Mouse (Mus musculus) 3134 (cell line): Measurements from ENCODE around the gene Prdx1.
"Not testable (repeated sequence)": the region's sequence is repeated elsewhere in the genome, so short reads cannot be mapped to it uniquely, and the experiment has no call there.

Experiments used
- DNase-seq: peaks from one replicate; pipeline ENCODE4 v3.0.0-alpha.2; 2011; ENCODE audit warnings: low spot score; ENCODE audit not compliant: insufficient read length; ENCODE audit errors: extremely low read depth

Prdx1 gene

DNA sequence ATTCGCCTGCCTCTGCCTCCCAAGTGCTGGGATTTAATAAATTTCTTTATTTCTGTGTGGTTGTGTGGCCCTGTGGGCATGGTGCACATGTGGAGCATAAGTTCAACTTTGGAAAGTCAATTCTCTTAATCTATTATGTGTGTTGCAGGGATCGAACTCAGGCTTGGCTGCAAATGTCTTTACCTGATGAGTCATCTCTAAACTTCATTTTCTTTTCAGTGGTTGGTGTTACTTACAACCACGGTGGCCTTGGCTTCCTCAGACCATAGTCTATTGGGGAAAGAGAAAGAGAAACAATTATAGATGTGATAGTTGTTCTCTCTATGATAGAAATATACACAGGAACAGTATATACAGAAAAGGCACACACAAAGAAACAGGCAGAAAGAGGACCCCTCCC lies 9.3 kb upstream of the Prdx1 start:
- DNase-seq, result no peak

DNA sequence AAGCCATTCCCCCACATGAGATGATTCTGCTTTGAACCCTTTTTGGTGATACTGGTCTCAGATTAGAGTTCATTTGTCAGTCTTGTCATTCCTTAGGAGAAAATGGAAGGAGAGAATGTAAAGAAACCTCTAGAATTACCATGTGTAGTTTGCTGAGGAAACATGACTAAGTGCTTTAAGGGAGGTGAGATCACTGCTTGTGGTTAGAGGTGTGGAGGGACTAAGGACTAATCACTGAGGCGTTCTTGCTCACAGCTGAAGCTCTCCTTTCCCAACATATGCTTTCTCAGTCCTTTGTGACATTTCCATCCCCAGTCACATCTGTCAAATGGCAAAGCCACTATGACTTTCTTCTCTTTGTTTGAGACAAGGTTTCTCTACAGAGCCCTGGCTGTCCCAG lies 7.5 kb upstream of the Prdx1 start:
- no peak for DNase-seq

DNA sequence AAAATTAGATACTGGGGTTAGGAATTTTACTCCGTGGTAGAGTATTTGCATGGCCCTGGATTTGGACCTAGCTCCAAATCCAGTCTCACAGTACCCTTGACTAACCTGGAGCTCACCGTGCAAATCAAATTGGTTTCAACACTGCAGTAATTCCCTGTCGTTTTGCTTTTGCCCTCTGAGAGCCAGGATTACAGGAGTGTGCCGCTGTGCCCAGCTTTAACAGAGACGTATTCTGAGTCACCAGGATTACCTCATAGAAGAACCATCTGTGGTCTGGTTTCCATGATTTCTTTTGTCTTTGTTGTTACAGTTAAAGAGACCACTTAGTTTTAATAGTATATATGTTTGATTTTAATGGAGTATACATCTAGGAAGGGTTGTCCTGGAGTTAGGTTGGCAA lies 6.2 kb upstream of the Prdx1 start:
- DNase-seq, result peak; percentile 48

DNA sequence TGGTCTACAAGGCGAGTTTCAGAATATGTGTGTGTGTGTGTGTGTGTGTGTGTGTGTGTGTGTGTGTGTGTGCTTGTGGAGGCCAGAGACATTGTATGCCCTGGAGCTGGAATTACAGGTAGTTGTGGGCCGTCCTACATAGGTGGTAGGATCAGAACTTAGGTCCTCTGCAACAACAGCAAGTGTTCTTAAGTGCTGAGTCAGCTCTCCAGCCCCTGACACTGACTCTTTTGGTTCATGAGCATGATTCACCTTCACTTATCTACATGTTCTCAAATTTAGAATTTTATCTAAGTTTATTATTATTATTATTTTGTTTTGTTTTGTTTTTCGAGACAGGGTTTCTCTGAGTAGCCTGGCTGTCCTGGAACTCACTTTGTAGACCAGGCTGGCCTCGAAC lies 4.8 kb upstream of the Prdx1 start:
- DNase-seq, result not testable (repeated sequence)

DNA sequence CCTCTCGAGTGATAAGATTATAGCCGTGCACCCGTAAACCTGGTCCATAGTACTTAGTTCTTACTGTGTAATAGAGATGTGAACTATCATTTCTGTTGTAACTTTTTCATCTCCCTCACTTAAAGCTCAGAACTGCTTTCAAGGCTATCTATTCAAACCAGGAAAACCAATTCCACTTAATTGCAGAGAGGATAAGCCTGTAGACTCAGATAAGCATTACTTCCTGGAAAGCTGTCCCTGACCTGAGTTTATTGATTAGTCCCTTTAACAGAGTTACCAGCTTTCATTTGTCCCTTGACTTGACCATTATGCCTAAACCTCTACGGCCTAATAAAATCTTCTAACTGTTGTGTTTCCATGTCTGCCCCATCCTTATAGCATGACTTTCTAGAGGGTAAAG lies 1.4 kb upstream of the Prdx1 start:
- DNase-seq, result no peak

DNA sequence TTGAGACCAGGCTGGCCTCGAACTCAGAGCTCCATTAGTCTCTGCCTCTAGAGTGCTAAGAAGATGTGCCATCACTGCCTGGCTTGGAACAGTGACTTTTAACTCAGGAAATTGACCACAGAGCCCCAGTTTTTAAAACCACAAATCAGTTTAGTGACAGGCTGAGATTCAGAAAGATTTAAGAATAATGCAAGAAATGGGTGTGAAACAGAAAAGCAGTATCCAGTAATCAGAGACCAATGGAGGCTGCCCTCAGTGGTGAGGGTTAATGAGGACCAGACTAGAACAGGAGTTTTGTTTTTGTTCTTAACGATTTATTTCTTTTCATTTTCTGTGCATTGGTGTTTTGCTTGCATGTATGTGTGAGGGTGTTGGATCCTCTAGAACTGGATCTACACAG lies 679 bp upstream of the Prdx1 start:
- no peak for DNase-seq

DNA sequence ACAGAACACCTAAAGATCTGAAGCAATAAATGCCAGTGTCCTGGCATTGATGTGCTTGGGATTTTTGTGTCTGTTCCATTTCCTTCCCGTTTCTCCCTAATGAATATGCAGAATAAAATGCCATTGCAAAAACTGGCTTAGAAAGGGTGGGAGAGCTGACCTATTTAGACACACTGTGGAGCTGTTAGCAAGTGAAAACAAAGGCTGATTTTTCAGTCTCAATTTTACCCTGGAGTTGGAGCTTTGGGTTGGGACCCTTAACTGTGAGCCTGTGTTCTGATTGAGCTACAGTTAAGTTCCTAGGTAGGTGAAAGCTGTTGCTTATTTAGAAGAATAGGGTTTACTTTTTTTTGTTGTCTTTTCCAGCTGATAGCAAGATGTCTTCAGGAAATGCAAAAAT lies 1.7 kb downstream of the Prdx1 start:
- DNase-seq, result no peak

DNA sequence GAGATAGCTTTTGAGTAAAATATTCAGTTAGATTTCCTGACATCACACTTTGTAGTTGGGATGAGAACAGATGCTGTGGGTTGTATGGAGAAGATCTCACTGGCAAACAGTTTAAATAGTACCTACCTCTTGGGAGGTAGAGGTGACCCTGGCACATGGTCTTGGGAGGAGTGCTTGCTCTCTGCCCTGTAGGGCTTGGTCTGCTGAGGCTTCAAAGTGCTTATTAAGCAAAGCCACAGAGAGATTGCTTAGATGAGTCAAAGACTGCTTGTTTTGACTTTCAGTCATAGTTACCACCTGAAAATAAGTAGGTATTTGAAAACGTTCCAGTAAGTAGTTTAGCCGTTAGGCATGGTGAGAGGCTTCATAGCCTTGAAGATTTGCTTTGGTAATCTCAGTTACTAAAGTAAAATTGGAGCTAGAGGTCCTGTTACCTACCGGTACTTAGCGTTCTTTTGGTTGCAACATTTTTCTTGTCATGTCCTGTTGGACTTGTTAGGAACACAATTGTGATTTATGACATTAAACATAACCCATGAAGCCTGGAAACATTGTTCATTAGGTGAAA lies 4.0 kb downstream of the Prdx1 start:
- DNase-seq, result no peak

DNA sequence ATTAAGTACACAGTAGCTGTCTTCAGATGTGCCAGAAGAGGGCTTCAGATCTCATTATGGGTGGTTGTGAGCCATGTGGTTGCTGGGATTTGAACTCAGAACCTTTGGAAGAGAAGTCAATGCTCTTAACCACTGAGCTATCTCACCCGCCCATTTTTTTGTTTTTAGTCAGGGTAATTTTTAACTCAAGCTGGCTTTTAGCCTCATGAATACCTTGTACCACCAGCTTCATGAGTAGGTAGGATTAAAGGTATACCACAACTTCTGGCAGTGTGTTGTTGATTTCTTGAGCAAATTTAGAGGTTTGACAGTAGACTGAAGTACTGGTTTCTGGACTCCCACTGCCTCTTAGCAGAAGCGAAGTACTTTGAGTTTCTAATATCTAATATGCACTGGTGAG lies 6.8 kb downstream of the Prdx1 start:
- no peak for DNase-seq

DNA sequence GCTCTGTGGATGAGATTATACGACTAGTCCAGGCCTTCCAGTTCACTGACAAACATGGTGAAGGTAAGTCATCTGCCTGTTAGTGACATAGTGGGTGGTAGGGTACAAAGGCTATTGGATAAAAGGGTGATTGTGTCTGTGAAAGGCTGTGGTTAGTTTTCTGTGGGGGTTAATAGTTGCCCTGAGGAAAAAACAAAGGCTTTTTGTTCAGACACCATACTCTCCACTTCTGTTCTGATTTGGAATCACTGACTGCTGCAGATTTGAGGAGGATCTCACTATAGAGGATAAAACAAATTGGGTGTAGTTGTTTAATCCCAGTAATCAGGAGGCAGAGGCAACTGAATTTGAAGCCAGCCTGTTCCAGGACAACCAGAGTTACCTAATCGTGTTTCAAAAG lies 8.4 kb downstream of the Prdx1 start:
- no peak for DNase-seq

DNA sequence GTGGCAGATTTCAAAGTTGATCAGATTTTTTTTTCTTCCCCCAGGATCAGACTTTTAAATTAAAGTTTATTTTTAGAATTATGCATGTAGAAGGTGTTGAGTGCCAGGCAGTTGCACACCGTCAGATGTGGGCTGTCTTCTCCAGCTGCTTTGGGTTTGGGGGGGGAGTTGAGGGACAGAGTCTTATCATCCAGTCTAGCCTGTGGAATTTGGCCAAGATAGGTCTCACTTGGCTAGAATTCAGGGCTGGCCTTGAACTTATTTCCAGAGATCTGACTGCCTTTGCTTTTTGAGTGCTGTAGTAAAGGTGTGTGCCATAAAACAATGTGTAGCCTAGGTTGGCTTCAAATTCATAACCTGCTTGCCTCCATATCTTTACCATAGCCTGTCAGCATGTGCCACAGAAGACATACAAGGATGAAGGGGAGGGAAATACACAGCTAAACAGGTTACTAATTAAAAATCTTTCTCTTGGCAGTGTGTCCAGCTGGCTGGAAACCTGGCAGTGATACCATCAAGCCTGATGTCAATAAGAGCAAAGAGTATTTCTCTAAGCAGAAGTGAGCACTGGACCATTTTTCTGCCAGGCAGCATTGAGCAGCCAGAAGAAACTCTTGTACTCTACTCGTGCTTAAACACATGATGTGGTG lies 13.5 kb downstream of the Prdx1 start:
- DNase-seq, result no peak

DNA sequence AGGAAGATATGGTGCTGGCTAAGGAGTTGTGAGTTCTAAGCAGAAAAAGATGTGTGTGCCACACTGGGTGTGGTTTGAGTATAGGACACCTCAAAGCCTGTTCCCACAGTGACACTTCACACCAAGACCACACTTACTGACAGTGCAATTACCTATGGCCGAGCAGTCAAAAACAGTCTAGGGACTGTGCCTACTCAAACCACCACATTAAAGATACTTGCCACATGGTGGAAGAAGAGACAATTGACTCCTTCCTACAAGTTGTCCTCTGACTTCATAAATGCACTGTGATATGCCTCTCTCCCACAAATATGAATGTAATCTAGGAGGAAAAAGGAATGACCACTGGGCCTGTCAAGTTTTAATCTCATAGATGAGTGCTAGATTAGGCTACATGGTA lies 15.6 kb downstream of the Prdx1 start:
- DNase-seq, result no peak

DNA sequence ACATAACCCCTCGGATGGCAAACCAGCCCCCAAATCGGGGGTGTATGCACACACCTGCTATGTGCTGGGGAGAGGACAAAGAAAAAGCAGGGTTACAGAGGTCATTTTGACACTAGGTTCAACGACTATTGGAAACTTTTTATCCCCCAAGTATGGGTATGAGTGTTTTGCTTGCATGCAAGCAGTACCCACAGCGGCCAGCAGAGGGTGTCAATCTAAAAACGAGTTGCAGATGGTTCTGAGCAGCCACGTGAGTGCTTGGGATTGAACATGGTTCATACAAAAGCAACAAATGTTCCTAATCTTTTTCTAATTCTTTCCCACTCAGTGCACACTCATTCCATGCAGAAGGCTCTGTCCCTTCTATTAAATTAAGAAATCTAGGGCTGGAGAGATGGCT lies 18.5 kb downstream of the Prdx1 start:
- DNase-seq, result no peak

DNA sequence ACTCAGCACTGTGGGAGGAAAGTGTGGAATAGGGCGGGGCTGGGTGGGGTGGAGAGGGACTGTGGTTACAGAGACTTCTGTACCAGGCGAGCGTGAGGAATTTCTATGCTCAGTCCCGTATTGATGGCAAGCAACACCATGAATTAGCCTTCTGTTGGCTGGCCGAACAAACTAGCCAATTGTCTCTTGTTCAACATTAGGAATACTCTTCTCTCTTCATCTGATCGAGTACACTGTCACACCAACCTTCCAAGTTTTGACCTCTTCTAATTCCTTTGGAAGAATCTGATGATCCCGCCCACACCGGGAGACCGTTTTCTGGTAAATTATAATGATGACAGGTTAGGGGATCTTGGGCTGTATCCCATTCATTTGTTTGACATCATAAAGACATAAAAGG lies 22.3 kb downstream of the Prdx1 start:
- DNase-seq, result no peak

DNA sequence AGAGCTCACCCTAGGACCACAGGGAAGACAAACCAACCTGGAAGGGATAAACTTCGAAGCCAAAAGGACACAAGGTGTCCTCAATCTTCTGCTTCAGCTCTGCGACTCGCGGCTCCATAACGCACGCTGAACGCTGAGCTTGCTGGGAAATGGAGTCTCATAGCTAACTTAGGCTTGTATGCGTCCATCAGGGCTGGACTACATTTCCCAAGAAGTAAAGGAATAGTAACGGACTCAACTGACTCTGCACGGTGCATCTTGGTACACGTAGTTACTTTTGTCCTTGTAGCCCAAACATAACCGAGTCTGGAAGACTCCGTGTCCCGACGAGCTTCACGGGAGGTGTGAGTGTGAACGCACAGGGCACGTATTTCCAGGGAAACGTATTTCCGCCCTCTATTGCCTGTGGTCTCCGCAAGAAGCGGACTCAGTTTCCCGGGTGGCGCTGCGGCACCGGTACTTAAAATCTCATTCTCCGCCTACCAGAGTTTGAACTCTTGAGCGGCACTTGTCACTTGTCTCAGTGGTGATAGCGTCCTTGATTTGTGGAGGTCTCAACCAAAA lies 22.9 kb downstream of the Prdx1 start, which contains the start of the genes Mmachc and Ccdc163:
Mmachc (minus strand) TSS at position 206 of the 564 bp plus-strand sequence.
Ccdc163 (plus strand) TSS at position 309 of the 564 bp plus-strand sequence.
- peak; percentile 85 for DNase-seq

DNA sequence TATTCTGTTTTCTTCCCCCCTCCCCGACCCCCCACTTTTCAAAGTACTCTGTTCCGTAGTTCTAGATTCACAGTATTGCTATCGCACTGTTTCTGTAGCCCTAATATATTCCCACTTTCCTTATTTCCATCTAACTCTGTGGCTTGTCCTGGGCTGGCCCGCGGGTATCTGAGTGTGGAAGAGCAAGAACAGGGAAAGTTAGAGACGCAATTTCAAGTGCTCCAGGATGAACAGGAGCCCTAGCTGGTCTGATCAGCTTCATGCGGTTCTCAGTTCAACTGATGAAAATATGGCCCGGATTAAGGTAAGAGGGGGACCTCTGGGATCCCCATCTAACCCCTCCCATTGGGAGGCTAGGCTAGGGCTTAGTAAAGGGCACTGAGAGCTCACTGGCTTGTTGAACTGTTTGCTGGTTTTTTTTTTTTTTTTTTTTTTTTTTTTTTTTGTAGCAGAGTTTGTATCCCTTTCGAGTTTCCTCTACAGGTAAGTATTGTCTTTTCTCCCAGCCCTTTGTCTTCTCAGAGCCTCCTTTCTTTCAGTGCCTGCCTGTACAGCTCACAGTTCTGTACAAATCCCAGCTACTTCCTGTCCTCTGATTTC lies 23.5 kb downstream of the Prdx1 start:
- no peak for DNase-seq

DNA sequence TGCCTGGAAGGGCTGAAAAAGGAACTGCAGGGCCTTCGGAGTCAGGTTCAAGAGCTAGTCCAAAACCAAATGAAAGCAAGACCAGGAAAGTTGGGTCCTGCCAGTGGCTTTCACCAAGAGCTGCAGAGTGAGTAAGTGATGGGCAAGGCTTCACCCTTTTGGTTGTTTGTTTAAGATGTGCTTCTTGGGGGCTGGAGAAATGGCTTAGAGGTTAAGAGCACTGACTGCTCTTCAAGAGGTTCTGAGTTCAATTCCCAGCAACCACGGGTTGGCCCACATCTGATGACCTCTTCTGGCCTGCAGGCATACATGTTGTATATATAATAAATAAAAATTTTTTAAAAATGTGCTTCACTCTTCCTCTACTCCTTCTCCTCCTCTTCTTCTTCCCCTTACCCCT lies 24.8 kb downstream of the Prdx1 start:
- no peak for DNase-seq

DNA sequence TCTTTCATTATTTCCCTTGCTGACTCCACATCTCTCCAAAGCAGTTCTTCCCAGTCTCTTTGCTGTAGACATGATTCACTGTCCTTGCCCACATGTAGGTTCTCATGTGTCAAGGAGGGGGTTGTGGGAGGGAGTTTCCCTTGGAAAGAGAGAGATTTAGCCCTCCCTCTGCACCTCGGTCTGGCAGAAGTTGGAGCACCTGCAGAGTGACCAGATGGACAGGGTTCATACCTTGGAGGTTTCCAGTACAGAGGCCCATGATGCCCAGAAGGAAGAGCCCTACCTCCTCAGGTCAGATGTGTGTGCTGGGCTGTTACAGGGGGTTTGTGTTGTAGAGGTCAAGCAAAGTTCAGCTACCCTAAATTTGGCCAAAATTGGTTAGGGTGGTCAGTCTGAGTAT lies 27.2 kb downstream of the Prdx1 start:
- no peak for DNase-seq

DNA sequence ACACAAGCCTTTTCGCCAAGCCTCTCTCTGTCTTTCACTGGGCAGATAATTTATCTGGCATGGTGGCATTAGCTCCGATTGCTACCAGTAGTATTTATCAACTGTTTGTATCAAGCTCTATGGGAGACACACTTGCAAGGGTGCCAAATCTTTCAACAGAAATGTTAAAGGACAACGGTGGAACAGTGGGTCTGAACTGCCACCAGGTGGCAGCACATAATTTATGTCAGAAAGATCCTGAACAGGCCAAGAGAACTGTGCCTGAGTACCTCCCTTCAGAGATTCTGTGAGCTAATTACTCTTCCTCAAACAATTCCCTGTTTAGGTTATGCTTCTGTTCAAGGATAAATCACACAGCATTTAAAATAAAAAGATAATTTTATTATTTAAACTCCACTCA lies 34.1 kb downstream of the Prdx1 start:
- peak; percentile 32 for DNase-seq

DNA sequence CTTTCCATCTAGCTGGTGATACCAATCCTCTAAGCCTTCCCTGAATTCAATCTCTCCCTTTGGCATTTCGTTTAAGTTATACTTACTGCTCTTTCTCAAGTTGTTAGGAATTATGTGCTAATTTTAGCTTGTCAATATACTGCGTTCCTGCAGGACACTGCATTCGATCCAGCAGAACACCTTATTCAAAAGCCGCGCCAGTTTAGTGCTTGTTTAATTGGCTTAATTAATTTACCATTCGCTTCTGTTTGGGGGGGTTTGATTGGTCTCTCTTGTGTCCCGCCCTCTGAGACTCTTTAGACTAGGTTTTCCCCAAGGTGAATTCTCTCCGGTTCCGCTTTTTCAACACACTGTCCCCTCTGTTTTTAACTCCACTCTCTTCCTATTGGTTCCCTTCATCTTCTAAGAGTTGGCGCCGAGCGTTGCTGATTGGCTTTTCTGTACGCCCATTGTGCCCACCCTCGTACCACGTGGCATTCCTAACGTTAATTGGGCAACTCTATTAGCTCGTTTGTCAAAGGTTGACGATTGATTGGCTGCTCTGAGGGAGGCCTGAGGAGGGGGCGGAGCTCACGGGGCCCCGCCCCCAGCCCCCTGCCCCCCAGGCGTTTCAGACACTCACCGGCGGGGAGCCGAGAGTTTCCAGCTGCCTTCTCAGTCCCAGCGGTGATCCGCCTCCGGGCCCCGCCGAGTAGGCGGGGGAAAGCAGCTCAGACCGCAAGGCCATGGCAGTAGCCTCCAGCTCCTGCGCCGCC lies 35.2 kb downstream of the Prdx1 start, which contains the start of gene Tesk2:
Tesk2 (plus strand) TSS at position 606 of the 755 bp plus-strand sequence.
- DNase-seq, result peak; percentile 98

DNA sequence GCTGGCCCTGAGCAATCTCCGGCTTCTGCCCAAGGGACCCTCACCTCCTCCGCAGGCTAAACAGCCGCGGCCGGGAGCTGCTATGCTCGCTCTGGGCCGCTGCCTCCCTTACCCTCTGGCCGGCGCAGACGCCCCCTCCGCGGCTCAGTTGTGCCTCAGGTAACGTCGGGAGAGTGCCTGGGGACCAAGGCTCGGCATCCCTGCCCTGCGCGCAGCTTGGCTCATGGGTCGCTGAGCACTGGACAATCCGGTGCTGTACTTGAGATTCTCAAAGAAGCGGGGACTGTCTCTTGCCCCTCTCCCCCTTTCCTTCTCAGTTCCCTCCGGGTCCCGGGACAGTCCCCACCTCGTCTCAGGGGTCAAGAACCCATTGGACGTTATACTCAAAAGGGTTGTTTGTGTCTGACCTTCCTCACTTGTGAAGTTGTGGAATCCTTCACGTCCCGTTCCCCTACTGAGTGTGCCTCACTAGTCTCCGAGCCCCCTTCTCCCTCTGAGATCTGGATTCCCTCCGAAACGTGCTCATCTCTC lies 35.8 kb downstream of the Prdx1 start:
- DNase-seq, result no peak
